ENCODE assay signal across 8 mouse cellular contexts in the genomic region with DNA sequence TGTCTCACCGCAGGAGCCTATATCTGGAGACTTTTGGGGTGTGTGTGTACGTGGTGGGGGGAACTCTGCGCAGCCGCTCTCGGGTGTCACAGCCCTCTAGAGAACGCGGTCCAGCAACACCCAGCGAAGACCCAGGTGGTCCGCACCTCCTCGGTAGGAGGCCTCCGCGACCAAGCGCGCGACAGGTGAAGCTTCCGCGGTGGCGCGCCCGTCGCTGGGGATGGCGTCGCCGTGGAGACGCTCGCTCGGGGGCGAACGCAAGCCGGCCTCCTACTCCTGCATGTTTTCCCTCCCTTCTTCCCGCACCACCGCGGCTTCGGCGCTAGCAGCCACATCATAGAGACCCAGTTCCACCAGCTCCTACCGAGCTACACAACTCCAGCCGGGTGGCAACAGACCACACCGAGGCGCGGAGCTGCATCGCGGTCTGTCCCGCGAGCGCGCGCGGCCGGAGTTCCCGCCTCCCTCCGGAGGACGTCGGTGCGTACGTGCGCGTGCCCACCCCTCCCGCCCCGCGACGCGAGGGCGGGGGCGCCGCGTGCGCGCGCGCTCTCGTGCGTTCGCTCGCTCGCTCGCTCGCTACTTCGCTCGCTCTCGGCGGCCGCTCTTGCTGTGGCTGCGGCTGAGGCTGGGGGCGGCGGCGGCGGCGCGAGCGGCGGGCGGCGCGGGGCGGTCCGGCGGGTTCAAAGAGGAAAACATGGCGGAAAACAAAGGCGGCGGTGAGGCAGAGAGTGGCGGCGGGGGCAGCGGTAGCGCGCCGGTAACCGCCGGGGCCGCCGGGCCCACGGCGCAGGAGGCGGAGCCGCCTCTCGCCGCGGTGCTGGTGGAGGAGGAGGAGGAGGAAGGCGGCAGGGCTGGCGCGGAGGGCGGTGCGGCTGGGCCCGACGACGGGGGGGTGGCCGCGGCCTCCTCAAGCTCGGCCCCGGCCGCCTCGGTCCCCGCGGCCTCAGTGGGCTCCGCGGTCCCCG. TPM values are rescaled to one million over a fixed set of nuclear protein-coding genes. Genes with fewer than 3 reads are reported as not detected.
A peak's percentile ranks its signal among the peaks of the same experiment; 100 is the strongest.
DNase-seq lines count a peak whose midpoint lies in the region; ATAC-seq lines count a peak whose summit lies in the region.

A gene (plus strand): TSS at position 112 of the 968 bp plus-strand sequence.

- peak; percentile 87 for DNase-seq in adipocyte (ENCODE audit: low spot score)
- DNase-seq in embryo, embryonic 10 days (ENCODE audit: low spot score): peak; percentile 93
- peak; percentile 90 for DNase-seq in gastrocnemius, postnatal 14 days
- peak; percentile 80 to 94 for DNase-seq in left cerebral cortex, postnatal 10 days (ENCODE audit: extremely low spot score in 1 of 2, low spot score in 2 of 2)
- DNase-seq in right cerebral cortex, postnatal 25 days: peak; percentile 91
- DNase-seq in urinary bladder, postnatal 4 days (ENCODE audit: low spot score in 2 of 2): peak; percentile 85

- intact Hi-C loops in gastrocnemius, postnatal 14 days (cut with DNase I; ENCODE audit: low total_unique reads): no loop called here
- intact Hi-C loops in left cerebral cortex, postnatal 10 days (cut with DNase I): no loop called here

- ATAC-seq in inflammation-experienced regulatory T-cells, adult 6 months: peak; percentile 60
- ATAC-seq in megakaryocyte-erythroid progenitor cell, adult 5-6 weeks (replicated peaks; ENCODE audit: low FRiP score, low TSS enrichment, poor library complexity, severe bottlenecking): peak; percentile 80

RNA-seq across cellular contexts. Expression of the gene that starts here (rescaled TPM):
- 10 to 100 TPM; 10.6 to 10.7 TPM for total RNA-seq in gastrocnemius, postnatal 14 days (2021)
- 10 to 100 TPM; 50.3 to 90.8 (median 64.0) TPM for polyA plus RNA-seq in inflammation-experienced regulatory T-cells, adult 6 months (2017; shearing (Covaris generic))
- total RNA-seq in left cerebral cortex, postnatal 10 days (2021): 10 to 100 TPM; 58.9 to 60.2 TPM
- total RNA-seq in megakaryocyte-erythroid progenitor cell, adult 5-6 weeks (2014; fragmentation: Nextera tagmentation): 87.1 and 90.4 TPM in 2 replicates
- 68.0 and 93.9 TPM in 2 replicates for total RNA-seq in megakaryocyte-erythroid progenitor cell, adult 5-6 weeks (2017)

Comparison
In these comparisons a context has a peak if more than half of its experiments do, and no peak if none do; other contexts are left out.
1. Peak in every context shown above with its lines: DNase-seq and ATAC-seq.
2. RNA of the gene that starts here (total RNA-seq): 68.0 to 93.9 TPM in megakaryocyte-erythroid progenitor cell, adult 5-6 weeks and 58.9 to 60.2 TPM in left cerebral cortex, postnatal 10 days; 10.6 to 10.7 TPM in gastrocnemius, postnatal 14 days; every median in the first group is over 4 times any median in the second.